Mouse (Mus musculus) olfactory bulb, adult 2 months (tissue): Measurements from ENCODE around the gene Pnmt. TPM values are rescaled to one million over a fixed set of nuclear protein-coding genes. Genes with fewer than 3 reads are reported as not detected.

Source experiments
- H3K27ac ChIP-seq: fragments of 200-500 bp; 2 replicates; pipeline ENCODE4 v1.5.1; 2012; ENCODE audit warnings: low read depth, low read length; ENCODE audit not compliant: insufficient read depth
- H3K4me1 ChIP-seq: fragments of 200-500 bp; 2 replicates; pipeline ENCODE4 v1.6.1; 2012; ENCODE audit warnings: low read length; ENCODE audit not compliant: control insufficient read depth, insufficient read depth
- H3K4me3 ChIP-seq: fragments of 200-500 bp; 2 replicates; pipeline ENCODE4 v1.5.1; 2012; ENCODE audit warnings: mild to moderate bottlenecking, low read depth, low read length, moderate library complexity; ENCODE audit not compliant: insufficient read depth
- CTCF ChIP-seq: fragments of 200-500 bp; IDR thresholded peaks from 2 replicates; pipeline ENCODE4 v1.5.1; 2012; ENCODE audit warnings: low read depth, mild to moderate bottlenecking, low read length, moderate library complexity; ENCODE audit not compliant: insufficient read depth
- POLR2A ChIP-seq: fragments of 200-500 bp; IDR thresholded peaks from 2 replicates; pipeline ENCODE4 v1.6.1; 2012; ENCODE audit warnings: mild to moderate bottlenecking, low read depth, low read length, moderate library complexity; ENCODE audit not compliant: insufficient read depth
- WGBS: fragments of 180-500 bp; shearing (Covaris S2); methylation state at CpG from one replicate; pipeline ENCODE4 v1.1.7; 2018; 5-methylcytosine and 5-hydroxymethylcytosine counted together
- polyA plus RNA-seq: library from polyadenylated mRNA; stranded (reverse); fragments of >200 nt; gene quantifications from 2 replicates; pipeline ENCODE4 v1.2.4, GENCODE M21; 2012; ENCODE audit warnings: low replicate concordance; ENCODE audit not compliant: missing spikeins, insufficient read depth, insufficient read length

Gene Pnmt
- polyA plus RNA-seq, 1 experiment = not detected

DNA sequence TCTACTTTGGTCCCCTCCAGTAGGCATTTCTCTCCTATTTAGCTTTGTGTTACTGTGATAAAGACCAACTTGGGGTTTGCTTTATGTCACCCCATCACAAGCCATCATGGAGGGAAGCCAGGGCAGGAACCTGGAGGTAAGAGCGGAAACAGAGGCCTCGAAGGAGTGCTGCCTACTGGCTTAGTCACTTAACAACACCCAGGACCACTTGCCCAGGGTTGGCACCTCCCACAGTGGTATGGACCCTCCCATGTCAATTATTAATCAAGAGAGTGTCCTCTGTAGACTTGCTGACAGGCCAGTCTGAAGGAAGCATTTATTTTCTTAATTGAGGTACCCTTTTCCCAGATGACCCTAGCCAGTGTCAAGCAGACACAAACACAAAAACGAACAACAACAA is 14.6 kb downstream of the Pnmt start:
- H3K4me1 ChIP-seq = peaks cover 2% of the 10 kb centered on the region; the same call in 1 of the 2 replicates
- H3K4me3 ChIP-seq = no peak overlapping the region
- WGBS = 61% methylated on average over 3 of the region's 3 CpGs
- no peak for TF ChIP-seq POLR2A
- no peak for TF ChIP-seq CTCF
- no peak overlapping the region for H3K27ac ChIP-seq

DNA sequence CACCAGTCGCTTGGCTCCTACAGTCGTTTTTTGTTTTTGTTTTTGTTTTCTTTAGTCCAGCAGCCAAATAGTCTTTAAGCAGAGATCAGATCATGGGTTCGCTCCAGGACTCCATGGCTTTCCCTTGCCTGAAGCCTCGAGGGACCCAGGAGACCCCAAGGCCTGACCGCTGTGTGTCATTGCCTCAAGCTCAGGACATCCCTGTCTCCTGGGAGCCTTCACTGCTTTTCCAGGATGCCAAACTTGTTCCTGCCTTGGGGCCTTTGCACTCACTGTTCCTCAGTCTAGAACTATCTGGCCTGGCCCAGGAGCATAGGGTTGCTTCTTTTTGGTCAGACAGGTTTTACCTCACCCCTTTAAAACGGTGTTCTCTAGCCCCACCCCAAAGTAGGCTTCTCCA is 20.4 kb downstream of the Pnmt start:
- TF ChIP-seq CTCF = no peak
- Histone ChIP-seq H3K27ac (no peak overlapping the region), H3K4me3 (no peak overlapping the region), H3K4me1 (peaks cover 2% of the 10 kb centered on the region; the same call in 1 of the 2 replicates)
- 70% methylated on average over 6 of the region's 6 CpGs for WGBS

DNA sequence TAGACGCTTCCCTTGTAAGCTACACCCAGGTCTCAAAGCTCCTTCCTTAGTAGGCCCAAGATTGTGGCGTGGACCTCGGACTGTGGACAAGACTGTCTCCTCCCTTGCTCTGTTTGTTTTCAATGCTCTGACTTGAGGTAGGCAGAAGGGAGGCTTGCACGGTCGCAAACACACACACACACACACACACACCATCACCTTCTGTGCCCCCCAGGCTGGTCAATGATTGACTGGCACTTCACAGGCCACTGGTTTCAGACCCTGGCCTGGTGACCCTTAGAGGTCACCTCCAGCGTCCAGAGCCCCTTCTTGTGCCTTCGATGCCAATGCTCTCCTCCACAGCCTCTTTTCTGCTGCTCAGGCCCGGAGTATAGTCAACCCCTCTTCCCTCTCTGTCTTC is 22.6 kb downstream of the Pnmt start:
- TF ChIP-seq CTCF (no peak), POLR2A (no peak)
- Histone ChIP-seq H3K27ac (no peak overlapping the region), H3K4me3 (no peak overlapping the region), H3K4me1 (peaks cover 18% of the 10 kb centered on the region)
- WGBS = 76% methylated on average over 8 of the region's 8 CpGs

DNA sequence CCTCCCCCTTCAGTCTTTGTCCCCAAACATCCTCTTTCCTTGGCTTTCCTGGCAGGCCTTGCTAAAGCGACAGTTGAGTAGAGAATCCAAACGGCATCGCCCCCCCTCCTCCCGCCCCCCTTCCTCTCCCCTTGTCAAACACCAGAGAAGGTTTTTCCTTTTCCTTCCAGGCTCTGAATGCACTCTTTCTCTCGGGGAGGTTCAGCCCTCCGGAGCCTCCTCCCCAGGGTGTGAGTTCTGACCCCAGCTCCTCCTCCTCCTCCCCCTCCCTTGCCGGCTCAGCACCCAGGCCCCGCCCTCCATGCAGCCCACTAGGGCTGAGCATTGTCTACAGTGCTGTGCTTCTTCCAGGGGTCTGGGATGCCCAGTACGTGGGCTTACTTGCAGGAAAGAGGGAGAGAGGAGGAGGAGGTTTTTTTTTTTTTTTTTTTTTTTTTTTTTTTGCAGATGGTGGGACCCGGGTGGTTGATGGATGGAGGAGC is 23.1 kb downstream of the Pnmt start:
- Histone ChIP-seq H3K4me3 (no peak overlapping the region), H3K4me1 (peaks cover 21% of the 10 kb centered on the region), H3K27ac (no peak overlapping the region)
- WGBS = 12% methylated on average over 10 of the region's 10 CpGs
- TF ChIP-seq POLR2A (no peak), CTCF (no peak)

DNA sequence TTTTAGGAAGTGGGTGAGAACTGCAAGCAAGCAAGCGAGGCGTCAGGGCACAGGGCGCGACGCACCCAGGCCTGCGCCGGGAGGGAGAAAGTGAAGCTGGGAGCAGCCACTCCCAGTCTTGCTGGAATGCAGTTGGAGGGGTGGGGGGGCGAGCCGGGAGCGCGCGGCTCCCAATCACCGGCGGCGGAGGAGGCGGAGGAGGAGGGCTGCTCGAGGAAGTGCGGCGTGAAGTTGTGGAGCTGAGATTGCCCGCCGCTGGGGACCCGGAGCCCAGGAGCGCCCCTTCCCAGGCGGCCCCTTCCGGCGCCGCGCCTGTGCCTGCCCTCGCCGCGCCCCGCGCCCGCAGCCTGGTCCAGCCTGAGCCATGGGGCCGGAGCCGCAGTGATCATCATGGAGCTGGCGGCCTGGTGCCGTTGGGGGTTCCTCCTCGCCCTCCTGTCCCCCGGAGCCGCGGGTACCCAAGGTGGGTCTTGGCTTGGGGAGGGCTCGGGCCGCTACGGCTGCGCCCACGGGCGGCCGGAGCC is 26.1 kb downstream of the Pnmt start, which contains the start of gene Erbb2:
Erbb2 (plus strand) TSS at position 198 of the 524 bp plus-strand sequence.
- peaks cover 21% of the 10 kb centered on the region for H3K4me1 ChIP-seq
- WGBS = 1% methylated on average over 48 of the region's 49 CpGs
- no peak within 1 kb of the TSS for H3K27ac ChIP-seq
- no peak for TF ChIP-seq CTCF
- no peak for TF ChIP-seq POLR2A
- peak within 1 kb of the TSS; percentile 49 for H3K4me3 ChIP-seq

DNA sequence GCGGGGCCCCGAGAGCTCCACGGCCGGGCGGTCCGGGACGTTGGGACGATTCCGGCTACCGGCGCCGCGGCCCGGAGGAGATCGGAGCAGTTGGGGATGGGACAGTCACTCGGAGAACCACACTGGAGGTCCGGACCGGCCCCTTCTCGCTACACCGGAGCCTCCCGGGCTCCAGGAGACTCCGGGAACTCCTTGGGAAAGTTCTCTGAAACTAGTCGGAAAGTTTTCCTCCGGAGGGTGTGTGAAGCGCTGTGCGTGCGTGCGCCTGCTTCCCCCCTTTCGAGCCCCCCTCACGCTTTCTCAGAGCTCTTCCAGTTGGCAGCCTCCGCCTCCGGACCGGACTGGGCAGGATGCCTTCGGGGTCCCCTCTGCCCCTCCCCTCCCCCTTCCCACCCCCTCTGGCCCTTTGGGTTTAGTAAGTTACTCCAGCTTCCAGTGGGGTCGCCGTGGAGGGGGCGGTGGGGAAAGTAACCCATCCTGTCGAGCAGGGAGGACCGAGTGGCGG is 26.6 kb downstream of the Pnmt start:
- no peak for TF ChIP-seq CTCF
- TF ChIP-seq POLR2A = no peak
- H3K4me3 ChIP-seq = peak overlapping the region; percentile 49
- H3K27ac ChIP-seq = no peak overlapping the region
- H3K4me1 ChIP-seq = peaks cover 21% of the 10 kb centered on the region
- under 1% methylated on average over 40 of the region's 40 CpGs for WGBS

DNA sequence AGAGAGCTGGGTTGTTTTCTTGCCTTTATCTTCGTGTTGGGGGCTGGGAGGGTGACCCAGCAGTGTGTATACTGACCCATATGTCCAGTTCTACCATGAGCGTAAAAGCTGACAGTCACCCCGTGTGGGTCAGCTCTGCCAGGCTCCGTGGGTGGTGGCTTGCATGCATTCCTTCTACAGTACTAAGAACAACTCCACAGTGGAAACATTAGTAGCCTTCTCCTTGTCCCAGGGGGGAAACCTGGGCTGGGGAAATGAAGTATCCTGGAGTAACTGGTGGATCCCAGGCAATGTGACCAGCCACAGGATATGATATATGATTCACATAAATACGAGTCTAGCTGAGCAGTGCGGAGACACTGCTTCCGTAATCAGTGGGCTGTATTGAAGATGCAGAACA is 27.5 kb downstream of the Pnmt start:
- WGBS = 24% methylated on average over 7 of the region's 7 CpGs
- Histone ChIP-seq H3K27ac (no peak overlapping the region), H3K4me3 (peak overlapping the region; percentile 49; the same call in 1 of the 2 replicates), H3K4me1 (peaks cover 26% of the 10 kb centered on the region)
- TF ChIP-seq POLR2A = no peak
- no peak for TF ChIP-seq CTCF

DNA sequence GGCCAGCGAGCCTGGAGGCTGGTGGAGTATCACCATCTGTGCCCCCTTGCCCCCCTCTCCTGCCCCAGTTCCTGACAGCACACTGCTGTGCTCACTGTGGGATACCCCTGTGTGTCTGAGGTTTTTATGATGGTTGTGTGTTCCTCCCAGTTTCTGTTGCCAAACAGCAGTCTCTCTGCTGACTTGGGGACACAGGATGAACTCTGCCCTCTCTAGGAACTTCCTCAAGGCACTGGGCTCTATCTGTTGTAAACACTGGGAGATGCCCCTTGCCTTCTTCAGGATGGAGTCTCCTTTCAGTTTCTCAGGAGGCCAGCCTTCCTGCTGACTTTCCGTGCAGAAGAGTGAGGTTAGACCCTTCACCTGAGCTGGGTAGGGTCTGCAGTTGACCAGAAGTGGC is 27.9 kb downstream of the Pnmt start:
- Histone ChIP-seq H3K27ac (no peak overlapping the region), H3K4me3 (no peak overlapping the region), H3K4me1 (peaks cover 31% of the 10 kb centered on the region)
- TF ChIP-seq CTCF (no peak), POLR2A (no peak)
- WGBS = 41% methylated on average over 2 of the region's 2 CpGs

DNA sequence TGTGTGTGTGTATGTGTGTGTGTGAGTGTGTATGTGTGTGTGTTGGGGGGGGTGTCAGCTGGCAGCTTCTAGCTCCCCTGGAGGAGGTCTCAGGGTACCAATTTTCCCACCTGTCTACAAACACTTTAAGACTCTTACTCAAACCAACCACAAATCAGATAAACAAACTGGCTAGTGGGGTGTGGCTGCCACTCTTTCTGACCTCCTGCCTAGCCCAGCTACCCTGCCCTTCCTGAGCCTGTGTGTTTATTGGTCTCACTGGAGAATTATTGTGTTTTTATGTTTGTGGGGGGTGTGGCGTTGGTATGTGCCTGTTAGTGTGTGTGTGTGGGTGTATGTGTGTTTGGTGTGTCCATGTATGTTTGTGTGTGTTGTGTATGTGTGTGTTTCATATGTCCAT is 30.8 kb downstream of the Pnmt start:
- no peak overlapping the region for H3K27ac ChIP-seq

More for the DNA sequence above, 30.8 kb downstream of the Pnmt start:
- 90% methylated on average over 1 of the region's 1 CpGs for WGBS
- H3K4me3 ChIP-seq = no peak overlapping the region
- H3K4me1 ChIP-seq = peaks cover 38% of the 10 kb centered on the region
- TF ChIP-seq CTCF (no peak), POLR2A (no peak)
